ENCODE assay signal across 9 mouse cellular contexts in genomic region chr10:8866062-8866642, GRCm38 (mm10). TPM values are rescaled to one million over a fixed set of nuclear protein-coding genes. Genes with fewer than 3 reads are reported as not detected.
DNase-seq lines count a peak whose midpoint lies in the region; TF ChIP-seq lines count a peak whose summit lies in the region.
"Had no signal": no experiment of that assay in that cellular context is flagged by ENCODE, and none has a peak within 500 bp of the region (broad histone marks: within the 10 kb centered on the region; RNA-seq: fewer than 3 reads in every experiment).

No protein-coding gene starts in this region.

- H3K4me3 ChIP-seq in liver, adult 2 months (ENCODE audit: insufficient read depth, low read depth, low read length): no peak overlapping the region

- no peaks in the 10 kb centered on the region for H3K27me3 ChIP-seq in liver, adult 2 months (ENCODE audit: control insufficient read depth, insufficient read depth, low read length)

- H3K79me2 ChIP-seq in liver, adult 2 months (ENCODE audit: control insufficient read depth, insufficient read depth, low read length): peaks cover 42% of the 10 kb centered on the region; the same call in 1 of the 2 replicates

- peak; percentile 18 for DNase-seq in urinary bladder, postnatal 14 days (ENCODE audit: low spot score)
- no peak for DNase-seq in urinary bladder, postnatal 25 days (ENCODE audit: low spot score)
- DNase-seq in heart, postnatal 36 days: peak; percentile 71 to 77
- no peak for DNase-seq in liver, adult 2 months (ENCODE audit: extremely low read depth, low read depth, low spot score)
- DNase-seq in cerebellum, postnatal 14 days: no peak
- no peak for DNase-seq in layer of hippocampus, adult 9-10 months (ENCODE audit: low spot score)
- no peak for DNase-seq in spleen, postnatal 10 days (ENCODE audit: low spot score in 2 of 2)
- no peak for DNase-seq in urinary bladder, adult 2 months (ENCODE audit: low spot score)
- DNase-seq: cerebellum, adult 8-10 months had no signal

- 79% methylated on average over 4 of the region's 4 CpGs for WGBS in liver, adult 2 months

- TF ChIP-seq POLR2A in liver, adult 2 months (IDR thresholded peaks at IDR 0.05; ENCODE audit: extremely low read depth, insufficient read depth, low read length): no peak

- intact Hi-C loops in heart, postnatal 36 days (cut with DNase I): loop anchor here (2.0 to 5.0 kb wide), 3 partner anchors 17 to 59 kb away; no protein-coding TSS in a partner anchor

- peaks cover 7% of the 10 kb centered on the region for H3K4me1 ChIP-seq in liver, adult 2 months (ENCODE audit: control insufficient read depth, insufficient read depth, low read length)

- peaks cover 5% of the 10 kb centered on the region; the same call in 1 of the 2 replicates for H3K36me3 ChIP-seq in liver, adult 2 months (ENCODE audit: control insufficient read depth, insufficient read depth, low read length)

- peak overlapping the region; percentile 46 for H3K27ac ChIP-seq in liver, adult 2 months (replicated peaks; ENCODE audit: insufficient read depth, low read depth, low read length)

- no peak for TF ChIP-seq CTCF in liver, adult 2 months (IDR thresholded peaks at IDR 0.05; ENCODE audit: low read depth, low read length)

- no peak overlapping the region for H3K9ac ChIP-seq in liver, adult 2 months (ENCODE audit: low read depth, low read length)

RNA-seq across cellular contexts. Expression of gene Sash1, which starts 19.7 kb away (rescaled TPM):
- 10 to 100 TPM; 26.6 to 29.8 TPM for total RNA-seq in heart, postnatal 36 days (2021)
- total RNA-seq in liver, adult 2 months (2014; rRNA removed): 21.1 and 27.3 TPM in 2 replicates
- 6.9 and 9.6 TPM in 2 replicates for polyA plus RNA-seq in liver, adult 2 months (2012; rRNA removed)
- 30.4 and 33.1 TPM in 2 replicates for polyA plus RNA-seq in urinary bladder, adult 2 months (2012; rRNA removed)

Comparison
In these comparisons a context has a peak if more than half of its experiments do, and no peak if none do; other contexts are left out.
1. DNase-seq: peak in urinary bladder, postnatal 14 days (single experiment) and heart, postnatal 36 days (2 of 2); none in urinary bladder, postnatal 25 days (single experiment), liver, adult 2 months (single experiment), cerebellum, postnatal 14 days (0 of 2), layer of hippocampus, adult 9-10 months (single experiment), spleen, postnatal 10 days (0 of 2) and urinary bladder, adult 2 months (single experiment).